8 mouse cellular contexts compared by ENCODE assay signal in genomic region chr4:129741251-129741973, GRCm38 (mm10). TPM values are rescaled to one million over a fixed set of nuclear protein-coding genes. Genes with fewer than 3 reads are reported as not detected.
A peak's percentile ranks its signal among the peaks of the same experiment; 100 is the strongest.
DNase-seq lines count a peak whose midpoint lies in the region; ATAC-seq and TF ChIP-seq lines count a peak whose summit lies in the region.

No protein-coding gene starts in this region.

- peak overlapping the region; percentile 95 for H3K4me3 ChIP-seq in heart, embryonic 12.5 days
- H3K4me3 ChIP-seq in kidney, postnatal 0 days (replicated peaks; ENCODE audit: low read depth, low read length) = peak overlapping the region; percentile 100
- peak overlapping the region; percentile 92 to 95 for H3K4me3 ChIP-seq in liver, embryonic 14.5 days (ENCODE audit: insufficient read depth in 1 of 2, low read depth in 2 of 2, low read length in 2 of 2)
- peak overlapping the region; percentile 96 for H3K4me3 ChIP-seq in stomach, embryonic 15.5 days (replicated peaks)

- under 1% methylated on average over 62 of the region's 62 CpGs for WGBS in heart, embryonic 12.5 days
- 2% methylated on average over 62 of the region's 62 CpGs for WGBS in kidney, postnatal 0 days
- under 1% methylated on average over 62 of the region's 62 CpGs for WGBS in liver, embryonic 14.5 days (ENCODE audit: insufficient replicate concordance)
- under 1% methylated on average over 62 of the region's 62 CpGs for WGBS in stomach, embryonic 15.5 days

- peak overlapping the region; percentile 100 for H3K9ac ChIP-seq in heart, embryonic 12.5 days
- peak overlapping the region; percentile 92 for H3K9ac ChIP-seq in kidney, postnatal 0 days (ENCODE audit: low read depth, low read length)
- H3K9ac ChIP-seq in liver, embryonic 14.5 days (replicated peaks) = peak overlapping the region; percentile 94
- peak overlapping the region; percentile 99 for H3K9ac ChIP-seq in stomach, embryonic 15.5 days

- H3K27me3 ChIP-seq in heart, embryonic 12.5 days (replicated peaks) = no peaks in the 10 kb centered on the region
- H3K27me3 ChIP-seq in kidney, postnatal 0 days (ENCODE audit: insufficient read depth, low read length) = no peaks in the 10 kb centered on the region
- H3K27me3 ChIP-seq in liver, embryonic 14.5 days (ENCODE audit: control insufficient read depth, insufficient read depth, low read length) = no peaks in the 10 kb centered on the region
- no peaks in the 10 kb centered on the region for H3K27me3 ChIP-seq in stomach, embryonic 15.5 days (replicated peaks)

- H3K36me3 ChIP-seq in heart, embryonic 12.5 days = peaks cover 9% of the 10 kb centered on the region
- H3K36me3 ChIP-seq in kidney, postnatal 0 days (ENCODE audit: insufficient read depth, low read length) = no peaks in the 10 kb centered on the region
- no peaks in the 10 kb centered on the region; the same call in 1 of the 2 replicates for H3K36me3 ChIP-seq in liver, embryonic 14.5 days (replicated peaks; ENCODE audit: control insufficient read depth, insufficient read depth, low read depth)
- H3K36me3 ChIP-seq in stomach, embryonic 15.5 days = no peaks in the 10 kb centered on the region

- no peaks in the 10 kb centered on the region for H3K9me3 ChIP-seq in heart, embryonic 12.5 days (replicated peaks)
- no peaks in the 10 kb centered on the region for H3K9me3 ChIP-seq in kidney, postnatal 0 days (replicated peaks; ENCODE audit: low read length)
- no peaks in the 10 kb centered on the region for H3K9me3 ChIP-seq in liver, embryonic 14.5 days (ENCODE audit: control insufficient read depth, low read length)
- H3K9me3 ChIP-seq in stomach, embryonic 15.5 days = no peaks in the 10 kb centered on the region

- H3K4me2 ChIP-seq in heart, embryonic 12.5 days = peak overlapping the region; percentile 91
- H3K4me2 ChIP-seq in kidney, postnatal 0 days (ENCODE audit: low read length) = peak overlapping the region; percentile 73
- H3K4me2 ChIP-seq in liver, embryonic 14.5 days (ENCODE audit: low read depth) = peak overlapping the region; percentile 98
- H3K4me2 ChIP-seq in stomach, embryonic 15.5 days = peak overlapping the region; percentile 66

- peak; percentile 74 for DNase-seq in A20 (ENCODE audit: low read depth, low spot score)
- peak; percentile 58 to 74 for DNase-seq in adrenal gland, postnatal 36 days
- DNase-seq in kidney, postnatal 0 days (ENCODE audit: low spot score) = peak; percentile 75
- peak in 2 of 3 experiments; percentile 36 to 52 for DNase-seq in liver, embryonic 14.5 days (ENCODE audit: low read depth in 3 of 3, low spot score in 3 of 3)
- peak; percentile 67 for DNase-seq in neural tube, embryonic 10.5 days (ENCODE audit: extremely low spot score, low spot score)

- H3K27ac ChIP-seq in heart, embryonic 12.5 days (ENCODE audit: poor library complexity, severe bottlenecking) = peak overlapping the region; percentile 98
- peak overlapping the region; percentile 98 for H3K27ac ChIP-seq in kidney, postnatal 0 days
- peak overlapping the region; percentile 51 for H3K27ac ChIP-seq in liver, embryonic 14.5 days
- peak overlapping the region; percentile 97 for H3K27ac ChIP-seq in stomach, embryonic 15.5 days

- peak; percentile 70 for ATAC-seq in erythroblast, adult 5-6 weeks (replicated peaks; ENCODE audit: low FRiP score, poor library complexity, severe bottlenecking)
- ATAC-seq in heart, embryonic 12.5 days (ENCODE audit: insufficient number of reproducible peaks, low FRiP score) = 0 out of 2 replicates have a peak, but pooled peaks have one; percentile 2
- peak; percentile 7; the same call in 1 of the 2 replicates for ATAC-seq in kidney, postnatal 0 days (replicated peaks; ENCODE audit: low FRiP score, low read depth)
- no peak; the same call in 1 of the 2 replicates for ATAC-seq in liver, embryonic 14.5 days (ENCODE audit: insufficient read depth)
- ATAC-seq in stomach, embryonic 15.5 days (ENCODE audit: insufficient read depth, low FRiP score, low read depth) = 0 out of 2 replicates have a peak, but pooled peaks have one; percentile 12

- TF ChIP-seq CTCF in kidney, postnatal 0 days (IDR thresholded peaks at IDR 0.05; ENCODE audit: low read depth) = no peak
- TF ChIP-seq CTCF in liver, embryonic 14.5 days (IDR thresholded peaks at IDR 0.05; ENCODE audit: low read depth) = no peak

- H3K4me1 ChIP-seq in heart, embryonic 12.5 days (replicated peaks) = peaks cover 20% of the 10 kb centered on the region
- peaks cover 13% of the 10 kb centered on the region for H3K4me1 ChIP-seq in kidney, postnatal 0 days (replicated peaks; ENCODE audit: insufficient read depth, low read length)
- peaks cover 13 to 15% of the 10 kb centered on the region in 2 experiments for H3K4me1 ChIP-seq in liver, embryonic 14.5 days (replicated peaks; ENCODE audit: control insufficient read depth in 2 of 2, insufficient read depth in 2 of 2, low read length in 1 of 2)
- H3K4me1 ChIP-seq in stomach, embryonic 15.5 days = peaks cover 15% of the 10 kb centered on the region

- no peak for TF ChIP-seq EP300 in liver, embryonic 14.5 days (IDR thresholded peaks at IDR 0.05; ENCODE audit: low read depth)

RNA-seq across cellular contexts. Expression of gene Khdrbs1, which starts 0.7 kb away (rescaled TPM):
- 10 to 100 TPM; 66.0 to 83.9 TPM for total RNA-seq in adrenal gland, postnatal 36 days (2021)
- total RNA-seq in erythroblast, adult 5-6 weeks (2015; ENCODE audit: low replicate concordance) = 20.9 and 26.3 TPM in 2 replicates
- total RNA-seq in erythroblast, adult 5-6 weeks (2017; ENCODE audit: low replicate concordance) = 20.2 and 24.3 TPM in 2 replicates
- 106 and 108 TPM in 2 replicates for polyA plus RNA-seq in heart, embryonic 12.5 days (2016; fragmentation: Nextera tagmentation; extraction: Ambion mirVana)
- polyA plus RNA-seq in kidney, postnatal 0 days (2015; fragmentation: Nextera tagmentation; extraction: Ambion mirVana) = 86.4 and 90.6 TPM in 2 replicates
- 12.5 and 16.7 TPM in 2 replicates for polyA plus RNA-seq in liver, embryonic 14.5 days (2012; rRNA removed)
- polyA plus RNA-seq in liver, embryonic 14.5 days (2014; fragmentation: Nextera tagmentation; extraction: Ambion mirVana) = 24.0 and 28.2 TPM in 2 replicates
- polyA plus RNA-seq in stomach, embryonic 15.5 days (2015; fragmentation: Nextera tagmentation; extraction: Ambion mirVana) = 91.4 and 96.2 TPM in 2 replicates

RNA-seq across cellular contexts. Expression of gene Tmem39b, which starts 44.8 kb away (rescaled TPM):
- 10 to 100 TPM; 11.0 to 13.3 TPM for total RNA-seq in adrenal gland, postnatal 36 days (2021)
- 6.3 and 14.4 TPM in 2 replicates for total RNA-seq in erythroblast, adult 5-6 weeks (2015; ENCODE audit: low replicate concordance)
- total RNA-seq in erythroblast, adult 5-6 weeks (2017; ENCODE audit: low replicate concordance) = 0.28 and 0.68 TPM in 2 replicates
- 5.8 and 7.7 TPM in 2 replicates for polyA plus RNA-seq in heart, embryonic 12.5 days (2016; fragmentation: Nextera tagmentation; extraction: Ambion mirVana)
- 12.4 and 12.9 TPM in 2 replicates for polyA plus RNA-seq in kidney, postnatal 0 days (2015; fragmentation: Nextera tagmentation; extraction: Ambion mirVana)
- polyA plus RNA-seq in liver, embryonic 14.5 days (2012; rRNA removed) = 9.3 and 11.3 TPM in 2 replicates
- polyA plus RNA-seq in liver, embryonic 14.5 days (2014; fragmentation: Nextera tagmentation; extraction: Ambion mirVana) = 5.5 and 6.0 TPM in 2 replicates
- 11.4 and 11.5 TPM in 2 replicates for polyA plus RNA-seq in stomach, embryonic 15.5 days (2015; fragmentation: Nextera tagmentation; extraction: Ambion mirVana)
